9 mouse cellular contexts compared by ENCODE assay signal in the genomic region with DNA sequence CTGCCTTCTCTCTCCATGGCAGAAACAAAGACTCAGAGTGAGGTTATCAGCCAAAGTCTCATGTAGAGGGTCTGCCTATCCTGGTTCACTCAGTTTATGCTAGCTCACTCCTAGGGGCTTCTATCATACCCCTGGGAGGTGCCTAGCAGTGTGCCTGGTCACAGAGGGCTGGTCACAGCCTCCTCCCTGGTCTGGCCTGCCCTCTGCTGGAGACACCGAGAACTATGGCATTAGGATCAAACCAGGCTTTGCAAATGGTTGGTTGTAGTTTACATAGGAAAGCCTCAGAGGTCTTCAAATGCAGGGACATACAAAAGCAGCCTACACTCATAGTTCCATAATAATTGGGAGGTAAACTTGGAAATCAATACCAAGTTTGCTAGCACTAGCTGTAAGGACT. TPM values are rescaled to one million over a fixed set of nuclear protein-coding genes. Genes with fewer than 3 reads are reported as not detected.
DNase-seq lines count a peak whose midpoint lies in the region; ATAC-seq and TF ChIP-seq lines count a peak whose summit lies in the region.
"Had no signal": no experiment of that assay in that cellular context is flagged by ENCODE, and none has a peak within 500 bp of the region (broad histone marks: within the 10 kb centered on the region; RNA-seq: fewer than 3 reads in every experiment).

No protein-coding gene starts in this region.

- no peak overlapping the region for H3K9ac ChIP-seq in hindbrain, embryonic 12.5 days
- H3K9ac ChIP-seq in forebrain, embryonic 16.5 days (replicated peaks; ENCODE audit: low read depth, low read length) = no peak overlapping the region

- H3K27ac ChIP-seq in hindbrain, embryonic 10.5 days = no peak overlapping the region
- no peak overlapping the region for H3K27ac ChIP-seq in hindbrain, embryonic 12.5 days
- H3K27ac ChIP-seq in olfactory bulb, adult 2 months (ENCODE audit: insufficient read depth, low read depth, low read length) = no peak overlapping the region
- no peak overlapping the region for H3K27ac ChIP-seq in forebrain, embryonic 16.5 days (ENCODE audit: low read length)

- TF ChIP-seq CTCF in olfactory bulb, adult 2 months (IDR thresholded peaks at IDR 0.05; ENCODE audit: insufficient read depth, low read depth, low read length) = peak; percentile 47; the same call in 1 of the 2 replicates

- no peaks in the 10 kb centered on the region; the same call in 1 of the 2 replicates for H3K27me3 ChIP-seq in hindbrain, embryonic 10.5 days (ENCODE audit: insufficient read depth, poor library complexity, severe bottlenecking)
- no peaks in the 10 kb centered on the region for H3K27me3 ChIP-seq in hindbrain, embryonic 12.5 days
- H3K27me3 ChIP-seq in forebrain, embryonic 16.5 days (replicated peaks; ENCODE audit: control insufficient read depth, insufficient read depth, low read length) = no peaks in the 10 kb centered on the region

- TF ChIP-seq POLR2A in olfactory bulb, adult 2 months (IDR thresholded peaks at IDR 0.05; ENCODE audit: insufficient read depth, low read depth, low read length) = no peak

- ATAC-seq in hindbrain, embryonic 12.5 days (ENCODE audit: low FRiP score) = no peak
- ATAC-seq in forebrain, embryonic 16.5 days = no peak

- no peaks in the 10 kb centered on the region for H3K9me3 ChIP-seq in hindbrain, embryonic 10.5 days
- H3K9me3 ChIP-seq in hindbrain, embryonic 12.5 days (replicated peaks) = no peaks in the 10 kb centered on the region
- no peaks in the 10 kb centered on the region for H3K9me3 ChIP-seq in forebrain, embryonic 16.5 days (ENCODE audit: control insufficient read depth, low read length)

- H3K4me1 ChIP-seq in hindbrain, embryonic 10.5 days (replicated peaks) = no peaks in the 10 kb centered on the region
- no peaks in the 10 kb centered on the region for H3K4me1 ChIP-seq in hindbrain, embryonic 12.5 days
- no peaks in the 10 kb centered on the region for H3K4me1 ChIP-seq in olfactory bulb, adult 2 months (ENCODE audit: control insufficient read depth, insufficient read depth, low read length)
- no peaks in the 10 kb centered on the region for H3K4me1 ChIP-seq in forebrain, embryonic 16.5 days (replicated peaks; ENCODE audit: control insufficient read depth, insufficient read depth, low read length)

- WGBS in hindbrain, embryonic 10.5 days = 11% methylated on average over 1 of the region's 1 CpGs
- WGBS in hindbrain, embryonic 12.5 days = 11% methylated on average over 1 of the region's 1 CpGs
- WGBS in olfactory bulb, adult 2 months = 5% methylated on average over 1 of the region's 1 CpGs
- WGBS in forebrain, embryonic 16.5 days = 0% methylated on average over 1 of the region's 1 CpGs

- no peaks in the 10 kb centered on the region for H3K36me3 ChIP-seq in hindbrain, embryonic 10.5 days
- H3K36me3 ChIP-seq in hindbrain, embryonic 12.5 days = no peaks in the 10 kb centered on the region
- no peaks in the 10 kb centered on the region for H3K36me3 ChIP-seq in forebrain, embryonic 16.5 days (ENCODE audit: control insufficient read depth, insufficient read depth)

- peak; percentile 46 for DNase-seq in hindbrain, embryonic 10.5 days (ENCODE audit: low spot score)
- peak; percentile 41 for DNase-seq in urinary bladder, postnatal 25 days (ENCODE audit: low spot score)
- DNase-seq in urinary bladder, postnatal 4 days (ENCODE audit: low spot score in 2 of 2) = no peak
- peak; percentile 13 for DNase-seq in c-Kit-positive CD71-negative TER-119-negative erythroid progenitor cells, embryonic 14.5 days (ENCODE audit: low read depth)
- peak; percentile 52 for DNase-seq in induced T-regulatory cell, adult 2 months (ENCODE audit: low read depth)

- H3K4me3 ChIP-seq in hindbrain, embryonic 10.5 days = no peak overlapping the region
- H3K4me3 ChIP-seq in hindbrain, embryonic 12.5 days = no peak overlapping the region
- no peak overlapping the region for H3K4me3 ChIP-seq in olfactory bulb, adult 2 months (ENCODE audit: insufficient read depth, low read depth, low read length)
- H3K4me3 ChIP-seq in forebrain, embryonic 16.5 days (replicated peaks; ENCODE audit: low read length) = no peak overlapping the region

- no peak overlapping the region for H3K4me2 ChIP-seq in hindbrain, embryonic 12.5 days (replicated peaks)
- no peak overlapping the region for H3K4me2 ChIP-seq in forebrain, embryonic 16.5 days (ENCODE audit: low read length)

RNA-seq across cellular contexts. Expression of gene Tpsb2, which starts 2.4 kb away (rescaled TPM):
- not detected in 2 replicates for polyA plus RNA-seq in hindbrain, embryonic 10.5 days (2016; fragmentation: Nextera tagmentation; extraction: Ambion mirVana)
- polyA plus RNA-seq in hindbrain, embryonic 12.5 days (2016; fragmentation: Nextera tagmentation; extraction: Ambion mirVana) = not detected in 2 replicates
- polyA plus RNA-seq in olfactory bulb, adult 2 months (2012; ENCODE audit: insufficient read depth, insufficient read length, low replicate concordance, missing spikeins) = not detected in 2 replicates
- polyA plus RNA-seq in forebrain, embryonic 16.5 days (2015; fragmentation: Nextera tagmentation; extraction: Ambion mirVana) = 0.39 TPM in 1 of 2 replicates, not detected in the other
- polyA plus RNA-seq: frontal cortex, adult 2 months had no signal

RNA-seq across cellular contexts. Expression of gene Tpsg1, which starts 5.3 kb away (rescaled TPM):
- polyA plus RNA-seq in hindbrain, embryonic 10.5 days (2016; fragmentation: Nextera tagmentation; extraction: Ambion mirVana) = 0.50 TPM in 1 of 2 replicates, not detected in the other
- 0.86 TPM in 1 of 2 replicates, not detected in the other for polyA plus RNA-seq in hindbrain, embryonic 12.5 days (2016; fragmentation: Nextera tagmentation; extraction: Ambion mirVana)
- polyA plus RNA-seq in olfactory bulb, adult 2 months (2012; ENCODE audit: insufficient read depth, insufficient read length, low replicate concordance, missing spikeins) = not detected in 2 replicates
- 0.36 TPM in 1 of 2 replicates, not detected in the other for polyA plus RNA-seq in forebrain, embryonic 16.5 days (2015; fragmentation: Nextera tagmentation; extraction: Ambion mirVana)
- polyA plus RNA-seq: frontal cortex, adult 2 months had no signal

RNA-seq across cellular contexts. Expression of gene Tpsab1, which starts 18.4 kb away (rescaled TPM):
- polyA plus RNA-seq in hindbrain, embryonic 10.5 days (2016; fragmentation: Nextera tagmentation; extraction: Ambion mirVana) = not detected in 2 replicates
- not detected in 2 replicates for polyA plus RNA-seq in hindbrain, embryonic 12.5 days (2016; fragmentation: Nextera tagmentation; extraction: Ambion mirVana)
- polyA plus RNA-seq in olfactory bulb, adult 2 months (2012; ENCODE audit: insufficient read depth, insufficient read length, low replicate concordance, missing spikeins) = not detected in 2 replicates
- not detected in 2 replicates for polyA plus RNA-seq in forebrain, embryonic 16.5 days (2015; fragmentation: Nextera tagmentation; extraction: Ambion mirVana)
- polyA plus RNA-seq: frontal cortex, adult 2 months had no signal

RNA-seq across cellular contexts. Expression of gene Prss29, which starts 45.3 kb away (rescaled TPM):
- not detected in 2 replicates for polyA plus RNA-seq in hindbrain, embryonic 10.5 days (2016; fragmentation: Nextera tagmentation; extraction: Ambion mirVana)
- not detected in 2 replicates for polyA plus RNA-seq in hindbrain, embryonic 12.5 days (2016; fragmentation: Nextera tagmentation; extraction: Ambion mirVana)
- polyA plus RNA-seq in olfactory bulb, adult 2 months (2012; ENCODE audit: insufficient read depth, insufficient read length, low replicate concordance, missing spikeins) = not detected in 2 replicates
- not detected in 2 replicates for polyA plus RNA-seq in forebrain, embryonic 16.5 days (2015; fragmentation: Nextera tagmentation; extraction: Ambion mirVana)
- polyA plus RNA-seq: frontal cortex, adult 2 months had no signal

RNA-seq across cellular contexts. Expression of gene Prss28, which starts 55.3 kb away (rescaled TPM):
- not detected in 2 replicates for polyA plus RNA-seq in hindbrain, embryonic 10.5 days (2016; fragmentation: Nextera tagmentation; extraction: Ambion mirVana)
- not detected in 2 replicates for polyA plus RNA-seq in hindbrain, embryonic 12.5 days (2016; fragmentation: Nextera tagmentation; extraction: Ambion mirVana)
- not detected in 2 replicates for polyA plus RNA-seq in olfactory bulb, adult 2 months (2012; ENCODE audit: insufficient read depth, insufficient read length, low replicate concordance, missing spikeins)
- not detected in 2 replicates for polyA plus RNA-seq in forebrain, embryonic 16.5 days (2015; fragmentation: Nextera tagmentation; extraction: Ambion mirVana)
- polyA plus RNA-seq: frontal cortex, adult 2 months had no signal

Comparison
In these comparisons a context has a peak if more than half of its experiments do, and no peak if none do; other contexts are left out.
1. DNase-seq: peak in hindbrain, embryonic 10.5 days (single experiment), urinary bladder, postnatal 25 days (single experiment), c-Kit-positive CD71-negative TER-119-negative erythroid progenitor cells, embryonic 14.5 days (single experiment) and induced T-regulatory cell, adult 2 months (single experiment); none in urinary bladder, postnatal 4 days (0 of 2).